Mouse (Mus musculus) ES-Bruce4 (cell line): ENCODE results near the gene Ceacam12. TPM values are rescaled to one million over a fixed set of nuclear protein-coding genes. Genes with fewer than 3 reads are reported as not detected.
A peak's percentile ranks its signal among the peaks of the same experiment; 100 is the strongest.
"Not testable (repeated sequence)": the region's sequence is repeated elsewhere in the genome, so short reads cannot be mapped to it uniquely, and the experiment has no call there.

Experiments
- H3K27ac ChIP-seq: 2 replicates; pipeline ENCODE4 v1.5.1; 2012; ENCODE audit warnings: low read length, inconsistent platforms; ENCODE audit not compliant: insufficient read depth
- H3K27me3 ChIP-seq: 2 replicates; pipeline ENCODE4 v1.6.1; 2012; ENCODE audit warnings: mild to moderate bottlenecking, low read length, inconsistent platforms; ENCODE audit not compliant: control insufficient read depth, poor library complexity, insufficient read depth, severe bottlenecking
- H3K36me3 ChIP-seq: 2 replicates; pipeline ENCODE4 v1.6.1; 2012; ENCODE audit warnings: inconsistent platforms, mild to moderate bottlenecking, low read length, moderate library complexity; ENCODE audit not compliant: control insufficient read depth, poor library complexity, insufficient read depth, severe bottlenecking
- H3K4me1 ChIP-seq: one replicate; pipeline ENCODE4 v1.8.1; 2011; ENCODE audit warnings: low read length; ENCODE audit not compliant: control insufficient read depth, insufficient read depth
- H3K4me3 ChIP-seq: 2 replicates; pipeline ENCODE4 v1.5.1; 2011; ENCODE audit warnings: low read depth, mild to moderate bottlenecking, low read length
- H3K9ac ChIP-seq: 2 replicates; pipeline ENCODE4 v1.6.1; 2012; ENCODE audit warnings: low read depth, mild to moderate bottlenecking, inconsistent platforms; ENCODE audit not compliant: poor library complexity, severe bottlenecking
- H3K9me3 ChIP-seq: replicated peaks from 2 replicates; pipeline ENCODE4 v1.6.1; 2012; ENCODE audit warnings: mild to moderate bottlenecking, low read length, inconsistent platforms; ENCODE audit not compliant: control insufficient read depth, poor library complexity, insufficient read depth, severe bottlenecking
- CTCF ChIP-seq: IDR thresholded peaks from one replicate; pipeline ENCODE4 v1.8.1; 2011; ENCODE audit warnings: low read depth, low read length
- EP300 ChIP-seq: IDR thresholded peaks from 2 replicates; pipeline ENCODE4 v1.6.1; 2011; ENCODE audit warnings: low read depth, low read length; ENCODE audit not compliant: insufficient read depth
- POLR2A ChIP-seq: IDR thresholded peaks from one replicate; pipeline ENCODE4 v1.8.1; 2011; ENCODE audit warnings: low read length; ENCODE audit not compliant: insufficient read depth
- polyA plus RNA-seq: library from polyadenylated mRNA; stranded (reverse); fragments of >200 nt; gene quantifications from 2 replicates; pipeline ENCODE4 v1.2.4, GENCODE M21; 2011; ENCODE audit warnings: low read depth; ENCODE audit not compliant: missing spikeins, insufficient read depth, insufficient read length

Gene Ceacam12
- polyA plus RNA-seq: 0.64 and 4.7 TPM in 2 replicates

DNA sequence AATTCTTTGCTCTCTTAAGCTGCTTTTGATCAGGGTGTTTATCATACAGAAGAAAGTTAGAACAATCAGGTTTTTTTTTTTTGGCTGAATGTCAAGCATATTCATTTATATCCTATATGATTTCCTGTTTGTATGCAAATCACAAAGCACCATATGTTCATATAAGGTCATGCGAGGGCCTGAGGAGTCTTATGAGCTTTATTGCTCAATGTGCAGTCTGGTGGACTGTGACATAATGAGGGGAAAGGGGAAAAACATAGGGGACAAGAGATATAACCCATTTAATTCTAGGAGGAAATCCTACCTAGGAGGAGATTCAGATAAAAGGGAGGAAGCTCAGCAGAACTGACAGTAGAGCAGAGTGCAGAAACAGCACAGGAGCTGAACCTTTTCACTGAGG, at the start of gene Ceacam12:
Gene Ceacam12 (plus strand): TSS at position 301 of the 400 bp plus-strand sequence.
- no peak within 1 kb of the TSS for H3K9ac ChIP-seq
- H3K36me3 ChIP-seq: no peaks in the 10 kb centered on the region
- no peak within 1 kb of the TSS for H3K27ac ChIP-seq
- no peaks in the 10 kb centered on the region; the same call in 1 of the 2 replicates for H3K9me3 ChIP-seq
- H3K4me1 ChIP-seq: no peaks in the 10 kb centered on the region
- no peak for TF ChIP-seq CTCF
- TF ChIP-seq POLR2A: no peak
- TF ChIP-seq EP300: no peak
- H3K4me3 ChIP-seq: no peak within 1 kb of the TSS
- H3K27me3 ChIP-seq: no peaks in the 10 kb centered on the region; the same call in 1 of the 2 replicates

DNA sequence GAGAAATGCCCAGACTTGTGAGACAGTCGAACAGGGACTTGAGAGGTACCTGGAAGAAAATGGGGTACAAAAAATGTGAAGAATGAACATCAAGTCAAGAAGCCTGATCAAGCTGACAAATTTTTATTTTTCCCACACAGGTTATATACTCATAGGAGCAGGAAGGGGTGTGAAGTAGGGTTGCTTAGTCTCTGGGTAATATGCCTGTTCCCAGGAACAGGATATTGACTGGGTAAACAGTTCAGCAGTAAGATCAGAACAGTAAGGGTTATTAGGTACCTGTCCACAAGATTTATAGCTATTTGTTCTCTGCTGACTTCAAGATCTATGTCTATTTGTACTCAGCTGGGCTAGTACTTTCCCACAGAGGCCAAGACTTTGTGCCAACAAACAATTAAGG, 8.1 kb downstream of the Ceacam12 start:
- H3K9me3 ChIP-seq, H3K27me3 ChIP-seq, H3K4me1 ChIP-seq, H3K9ac ChIP-seq, H3K4me3 ChIP-seq, H3K36me3 ChIP-seq, H3K27ac ChIP-seq: not testable (repeated sequence)

DNA sequence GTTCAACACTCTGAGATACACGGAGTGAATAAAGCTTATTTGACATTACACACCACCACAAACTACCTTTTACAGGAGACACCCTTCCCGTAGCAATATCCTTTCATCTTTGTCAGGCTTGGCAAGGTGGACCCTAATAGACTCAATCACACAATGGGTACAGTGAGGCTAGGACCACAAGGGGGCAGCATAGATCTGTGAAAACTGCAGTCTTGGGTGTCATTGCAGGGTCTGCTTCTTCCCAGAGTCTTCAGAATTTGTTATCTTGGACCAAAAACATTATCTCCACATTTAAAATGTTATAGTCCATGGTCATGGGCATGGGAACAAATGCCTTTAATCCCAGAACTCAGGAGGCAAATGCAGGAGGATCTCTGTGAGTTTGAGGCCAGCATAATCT, 35.1 kb downstream of the Ceacam12 start:
- Histone ChIP-seq H3K9ac (no peak overlapping the region), H3K36me3 (no peaks in the 10 kb centered on the region), H3K27me3 (no peaks in the 10 kb centered on the region), H3K9me3 (no peaks in the 10 kb centered on the region), H3K27ac (no peak overlapping the region), H3K4me1 (no peaks in the 10 kb centered on the region), H3K4me3 (no peak overlapping the region)
- no peak for TF ChIP-seq POLR2A
- no peak for TF ChIP-seq EP300
- TF ChIP-seq CTCF: peak; percentile 34

Other genes starting within 250 kb of the Ceacam12 start
- gene Gm5155, start 194.2 kb upstream of the Ceacam12 start, polyA plus RNA-seq: 0.54 TPM in 1 of 2 replicates, not detected in the other
- 1.5 and 4.0 TPM in 2 replicates for gene Ceacam11, start 93.8 kb upstream of the Ceacam12 start, polyA plus RNA-seq
- 0.60 TPM in 1 of 2 replicates, not detected in the other for gene Ceacam13, start 56.0 kb upstream of the Ceacam12 start, polyA plus RNA-seq
- gene Igfl3, start 110.6 kb downstream of the Ceacam12 start, polyA plus RNA-seq: not detected in 2 replicates
- not detected in 2 replicates for gene Mill1, start 179.4 kb downstream of the Ceacam12 start, polyA plus RNA-seq